In genomic region chr9:87298900-87299299, GRCm38 (mm10) we compare ENCODE assay signal across 11 mouse cellular contexts. TPM values are rescaled to one million over a fixed set of nuclear protein-coding genes. Genes with fewer than 3 reads are reported as not detected.
DNase-seq lines count a peak whose midpoint lies in the region; ATAC-seq and TF ChIP-seq lines count a peak whose summit lies in the region.
"Had no signal": no experiment of that assay in that cellular context is flagged by ENCODE, and none has a peak within 500 bp of the region (broad histone marks: within the 10 kb centered on the region; RNA-seq: fewer than 3 reads in every experiment).

No protein-coding gene starts in this region.

- no peaks in the 10 kb centered on the region for H3K27me3 ChIP-seq in cerebellum, adult 2 months (ENCODE audit: control insufficient read depth, insufficient read depth, low read length)
- H3K27me3 ChIP-seq in hindbrain, embryonic 14.5 days (ENCODE audit: control insufficient read depth, insufficient read depth, low read length), result no peaks in the 10 kb centered on the region
- no peaks in the 10 kb centered on the region for H3K27me3 ChIP-seq in midbrain, embryonic 14.5 days (ENCODE audit: control insufficient read depth, insufficient read depth, low read length)
- H3K27me3 ChIP-seq: megakaryocyte, embryonic 14.5 days had no signal

- peak; percentile 55; the same call in 1 of the 2 replicates for ATAC-seq in hindbrain, embryonic 14.5 days (ENCODE audit: low FRiP score)
- ATAC-seq in midbrain, embryonic 14.5 days (ENCODE audit: low FRiP score, low TSS enrichment), result no peak
- no peak for ATAC-seq in megakaryocyte, adult 5-6 weeks (ENCODE audit: poor library complexity, severe bottlenecking)

- no peaks in the 10 kb centered on the region for H3K9me3 ChIP-seq in hindbrain, embryonic 14.5 days (ENCODE audit: control insufficient read depth, low read length)
- no peaks in the 10 kb centered on the region for H3K9me3 ChIP-seq in midbrain, embryonic 14.5 days (ENCODE audit: control insufficient read depth, low read length)

- H3K4me3 ChIP-seq in left cerebral cortex, adult 2 months, result no peak overlapping the region
- no peak overlapping the region for H3K4me3 ChIP-seq in cerebellum, adult 2 months (replicated peaks; ENCODE audit: insufficient read depth, low read depth, low read length)
- no peak overlapping the region for H3K4me3 ChIP-seq in hindbrain, embryonic 14.5 days (replicated peaks; ENCODE audit: low read length)
- H3K4me3 ChIP-seq in midbrain, embryonic 14.5 days (replicated peaks; ENCODE audit: low read depth, low read length), result no peak overlapping the region
- H3K4me3 ChIP-seq: megakaryocyte, embryonic 14.5 days had no signal

- no peaks in the 10 kb centered on the region; the same call in 1 of the 2 replicates for H3K4me1 ChIP-seq in cerebellum, adult 2 months (ENCODE audit: control insufficient read depth, insufficient read depth, low read length)
- H3K4me1 ChIP-seq in hindbrain, embryonic 14.5 days (replicated peaks; ENCODE audit: control insufficient read depth, insufficient read depth, low read length), result no peaks in the 10 kb centered on the region
- 0 out of 2 replicates have a peak, but pooled peaks cover 4% of the 10 kb centered on the region for H3K4me1 ChIP-seq in midbrain, embryonic 14.5 days (ENCODE audit: control insufficient read depth, insufficient read depth, low read length)
- H3K4me1 ChIP-seq: megakaryocyte, embryonic 14.5 days had no signal

- TF ChIP-seq CTCF in left cerebral cortex, adult 2 months (IDR thresholded peaks at IDR 0.05), result no peak
- no peak for TF ChIP-seq CTCF in cerebellum, adult 2 months (IDR thresholded peaks at IDR 0.05; ENCODE audit: borderline replicate concordance, insufficient read depth, low read depth, low read length)

- intact Hi-C loops in left cerebral cortex, postnatal 4 days (cut with DNase I), result no loop called here
- intact Hi-C loops in left cerebral cortex, adult 2 months (cut with DNase I), result no loop called here

- no peak overlapping the region for H3K4me2 ChIP-seq in hindbrain, embryonic 14.5 days (replicated peaks)
- H3K4me2 ChIP-seq in midbrain, embryonic 14.5 days (ENCODE audit: low read length), result no peak overlapping the region
- H3K4me2 ChIP-seq: liver, embryonic 11.5 days had no signal

- DNase-seq in left cerebral cortex, postnatal 4 days, result peak; percentile 83
- DNase-seq in left cerebral cortex, adult 2 months (ENCODE audit: extremely low spot score in 1 of 2, low spot score in 2 of 2), result no peak
- DNase-seq in cerebellum, adult 2 months, result peak; percentile 53 to 71
- peak; percentile 25 for DNase-seq in hindbrain, embryonic 14.5 days (ENCODE audit: low spot score)
- DNase-seq in midbrain, embryonic 14.5 days, result peak; percentile 29
- no peak for DNase-seq in spleen, adult 12 weeks (ENCODE audit: low spot score)
- no peak for DNase-seq in spleen, adult 18-20 months
- DNase-seq: kidney, postnatal 14 days had no signal

- no peak overlapping the region for H3K9ac ChIP-seq in hindbrain, embryonic 14.5 days
- no peak overlapping the region for H3K9ac ChIP-seq in midbrain, embryonic 14.5 days (replicated peaks; ENCODE audit: low read length)

- WGBS in cerebellum, adult 2 months, result 4% methylated on average over 12 of the region's 12 CpGs
- 56% methylated on average over 12 of the region's 12 CpGs for whole genome bisulfite sequencing in hindbrain, embryonic 14.5 days
- WGBS in midbrain, embryonic 14.5 days, result 52% methylated on average over 12 of the region's 12 CpGs

- H3K36me3 ChIP-seq in hindbrain, embryonic 14.5 days (replicated peaks; ENCODE audit: control insufficient read depth, insufficient read depth), result no peaks in the 10 kb centered on the region
- no peaks in the 10 kb centered on the region for H3K36me3 ChIP-seq in midbrain, embryonic 14.5 days (ENCODE audit: control insufficient read depth, insufficient read depth, low read length)

- H3K27ac ChIP-seq in left cerebral cortex, adult 2 months, result no peak overlapping the region
- H3K27ac ChIP-seq in cerebellum, adult 2 months (ENCODE audit: insufficient read depth, low read length), result no peak overlapping the region
- H3K27ac ChIP-seq in hindbrain, embryonic 14.5 days, result no peak overlapping the region
- no peak overlapping the region for H3K27ac ChIP-seq in midbrain, embryonic 14.5 days (replicated peaks; ENCODE audit: low read depth, low read length)

- TF ChIP-seq POLR2A in cerebellum, adult 2 months (IDR thresholded peaks at IDR 0.05; ENCODE audit: borderline replicate concordance, insufficient read depth, low read length), result no peak

RNA-seq across cellular contexts. Expression of gene Cep162, which starts 43.6 kb away (rescaled TPM):
- 10 to 100 TPM; 12.6 to 13.6 TPM for total RNA-seq in left cerebral cortex, postnatal 4 days (2021)
- total RNA-seq in left cerebral cortex, adult 2 months (2021), result 10 to 100 TPM; 10.0 to 10.1 TPM
- 5.2 and 5.5 TPM in 2 replicates for polyA plus RNA-seq in cerebellum, adult 2 months (2012; rRNA removed)
- polyA plus RNA-seq in hindbrain, embryonic 14.5 days (2014; fragmentation: Nextera tagmentation; extraction: Ambion mirVana), result 6.2 and 7.1 TPM in 2 replicates
- polyA plus RNA-seq in midbrain, embryonic 14.5 days (2014; fragmentation: Nextera tagmentation; extraction: Ambion mirVana), result 6.9 and 9.0 TPM in 2 replicates
- 7.0 and 8.8 TPM in 2 replicates for total RNA-seq in megakaryocyte, adult 5-6 weeks (2015)
- 9.3 and 11.5 TPM in 2 replicates for total RNA-seq in megakaryocyte, adult 5-6 weeks (2017)

Comparison
In these comparisons a context has a peak if more than half of its experiments do, and no peak if none do; other contexts are left out.
1. DNase-seq: peak in left cerebral cortex, postnatal 4 days (single experiment), cerebellum, adult 2 months (2 of 2), hindbrain, embryonic 14.5 days (single experiment) and midbrain, embryonic 14.5 days (single experiment); none in left cerebral cortex, adult 2 months (0 of 2), spleen, adult 12 weeks (single experiment) and spleen, adult 18-20 months (0 of 2).